Mouse (Mus musculus): ENCODE measurements around the gene Tmem51. TPM values are rescaled to one million over a fixed set of nuclear protein-coding genes. Genes with fewer than 3 reads are reported as not detected.

Tmem51 gene
- polyA plus RNA-seq, 1 experiment from 2014 or later = 26.8 TPM

GRCm38 (mm10) chr4:142066576-142066975, 17.5 kb downstream of the Tmem51 start:
- H3K9me3 ChIP-seq = no peaks in the 10 kb centered on the region
- no peak overlapping the region for H3K4me3 ChIP-seq
- H3K4me2 ChIP-seq = no peak overlapping the region
- no peak overlapping the region for H3K9ac ChIP-seq
- H3K27ac ChIP-seq = no peak overlapping the region
- H3K4me1 ChIP-seq = peaks cover 30% of the 10 kb centered on the region
- no peak for ATAC-seq (ENCODE audit: insufficient number of reproducible peaks, low FRiP score, low TSS enrichment, low read depth)
- H3K27me3 ChIP-seq = no peaks in the 10 kb centered on the region; the same call in 1 of the 2 replicates
- WGBS = 35% methylated on average over 4 of the region's 4 CpGs
- H3K36me3 ChIP-seq = no peaks in the 10 kb centered on the region

DNA sequence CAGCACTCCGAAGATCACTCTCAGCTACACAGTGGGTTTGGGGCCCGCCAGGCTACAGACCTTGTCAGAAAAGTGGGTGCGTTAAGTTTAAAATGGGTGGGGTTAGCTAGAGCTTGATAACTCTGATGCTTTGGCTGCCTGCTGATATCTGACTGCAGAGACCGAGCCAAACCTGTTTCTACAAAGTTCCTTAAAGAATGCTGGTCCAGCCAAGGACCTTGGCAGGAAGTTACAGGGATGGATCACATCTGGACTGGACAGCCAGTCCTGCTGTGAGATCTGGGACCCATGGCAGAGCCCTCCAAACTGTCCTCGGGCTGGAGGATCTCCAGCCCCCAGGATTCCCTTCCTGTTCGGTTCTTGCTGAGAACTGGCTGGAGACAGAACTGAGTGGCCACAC, 18.3 kb downstream of the Tmem51 start:
- Histone ChIP-seq H3K36me3 (no peaks in the 10 kb centered on the region), H3K27ac (peak overlapping the region; percentile 57), H3K27me3 (no peaks in the 10 kb centered on the region; the same call in 1 of the 2 replicates), H3K4me3 (no peak overlapping the region), H3K4me2 (no peak overlapping the region), H3K9ac (no peak overlapping the region), H3K4me1 (peaks cover 30% of the 10 kb centered on the region), H3K9me3 (no peaks in the 10 kb centered on the region)
- ATAC-seq (ENCODE audit: insufficient number of reproducible peaks, low FRiP score, low TSS enrichment, low read depth) = no peak
- WGBS = 41% methylated on average over 6 of the region's 6 CpGs

DNA sequence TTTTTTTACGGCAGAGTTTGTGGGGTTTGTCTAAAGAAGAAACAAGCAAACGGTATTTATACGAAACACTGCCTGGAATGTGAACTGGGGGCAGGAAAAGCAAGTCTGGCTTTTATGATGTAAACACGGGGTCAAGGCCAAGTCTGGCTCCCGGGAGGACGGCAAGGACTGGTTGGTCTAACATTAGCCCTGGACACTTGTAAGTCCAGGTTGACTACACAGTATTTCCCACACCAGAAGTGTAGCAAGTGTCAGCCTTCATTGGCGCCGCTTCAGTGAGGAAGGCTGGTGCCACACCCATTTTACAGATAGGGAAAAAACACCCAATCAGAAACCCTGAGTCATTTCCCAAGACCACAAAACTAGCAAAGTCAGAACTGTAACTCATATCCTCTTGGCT, 18.8 kb downstream of the Tmem51 start:
- H3K9ac ChIP-seq = no peak overlapping the region
- H3K27me3 ChIP-seq = no peaks in the 10 kb centered on the region; the same call in 1 of the 2 replicates
- no peaks in the 10 kb centered on the region for H3K36me3 ChIP-seq
- H3K27ac ChIP-seq = peak overlapping the region; percentile 57
- no peaks in the 10 kb centered on the region for H3K9me3 ChIP-seq
- H3K4me3 ChIP-seq = no peak overlapping the region
- no peak for ATAC-seq (ENCODE audit: insufficient number of reproducible peaks, low FRiP score, low TSS enrichment, low read depth)
- no peak overlapping the region for H3K4me2 ChIP-seq
- H3K4me1 ChIP-seq = peaks cover 33% of the 10 kb centered on the region
- WGBS = 36% methylated on average over 8 of the region's 8 CpGs

DNA sequence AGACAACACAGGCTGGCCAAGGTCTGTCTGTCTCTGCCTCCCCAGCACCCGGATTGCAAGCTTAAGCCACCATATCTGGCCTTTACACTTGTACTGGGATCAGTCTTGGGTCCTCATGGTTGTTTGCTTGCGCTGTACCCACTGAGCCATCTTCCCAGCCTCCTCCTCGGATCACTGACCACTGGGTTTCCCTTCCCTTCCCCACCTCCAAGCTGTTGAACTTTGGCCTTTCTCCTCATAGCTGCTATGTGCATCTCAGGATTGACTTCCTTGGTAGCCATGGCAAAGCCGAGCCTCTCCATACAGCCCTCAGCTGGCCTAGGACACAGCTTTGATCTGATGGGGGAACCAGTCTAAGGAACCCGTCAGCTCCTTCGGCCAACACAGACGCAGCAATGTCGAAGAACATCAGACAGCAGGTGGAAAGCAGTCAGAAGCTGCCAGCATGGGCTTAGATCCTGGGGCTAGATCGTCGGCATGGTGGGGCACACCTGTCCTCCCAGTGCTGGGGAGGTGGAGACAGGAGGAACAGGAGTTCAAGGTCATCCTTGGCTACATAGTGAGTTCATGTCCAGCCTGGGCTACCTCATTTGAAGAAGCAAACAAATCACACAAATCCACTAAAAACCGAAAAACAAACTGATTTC, 19.4 kb downstream of the Tmem51 start:
- Histone ChIP-seq H3K9ac (no peak overlapping the region), H3K36me3 (no peaks in the 10 kb centered on the region), H3K4me3 (no peak overlapping the region), H3K4me1 (peaks cover 36% of the 10 kb centered on the region), H3K27me3 (no peaks in the 10 kb centered on the region; the same call in 1 of the 2 replicates), H3K9me3 (no peaks in the 10 kb centered on the region), H3K4me2 (no peak overlapping the region), H3K27ac (no peak overlapping the region; the same call in 1 of the 2 replicates)
- no peak for ATAC-seq (ENCODE audit: insufficient number of reproducible peaks, low FRiP score, low TSS enrichment, low read depth)
- WGBS = 79% methylated on average over 11 of the region's 11 CpGs

DNA sequence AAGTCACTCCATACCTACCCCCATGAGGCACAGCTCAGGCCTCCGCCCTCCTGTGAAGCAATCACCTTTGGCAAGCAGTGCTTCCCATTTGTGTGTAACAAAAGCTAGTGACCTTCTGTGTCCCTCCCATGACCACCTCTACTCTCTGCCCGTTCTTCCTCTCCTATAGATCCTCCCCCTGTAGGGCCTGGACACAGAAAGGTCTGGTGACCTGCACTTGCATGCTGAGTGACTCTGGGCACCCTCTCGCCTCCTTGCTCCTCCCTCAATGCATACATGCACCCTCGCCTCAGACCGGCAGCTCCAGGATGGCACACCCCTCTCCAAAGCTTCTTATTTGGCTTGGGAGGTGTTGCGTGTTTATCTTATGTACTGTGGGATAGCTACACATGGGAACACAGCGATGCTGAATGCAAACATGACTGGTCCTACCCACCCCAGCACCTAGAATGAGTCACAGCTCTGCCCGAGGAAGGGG, 21.0 kb downstream of the Tmem51 start:
- no peak for ATAC-seq (ENCODE audit: insufficient number of reproducible peaks, low FRiP score, low TSS enrichment, low read depth)
- no peak overlapping the region for H3K4me2 ChIP-seq
- no peaks in the 10 kb centered on the region for H3K27me3 ChIP-seq
- H3K9ac ChIP-seq = no peak overlapping the region
- no peaks in the 10 kb centered on the region for H3K9me3 ChIP-seq
- no peaks in the 10 kb centered on the region for H3K36me3 ChIP-seq
- WGBS = 90% methylated on average over 8 of the region's 8 CpGs
- H3K4me3 ChIP-seq = no peak overlapping the region
- no peak overlapping the region for H3K27ac ChIP-seq
- peaks cover 38% of the 10 kb centered on the region for H3K4me1 ChIP-seq

DNA sequence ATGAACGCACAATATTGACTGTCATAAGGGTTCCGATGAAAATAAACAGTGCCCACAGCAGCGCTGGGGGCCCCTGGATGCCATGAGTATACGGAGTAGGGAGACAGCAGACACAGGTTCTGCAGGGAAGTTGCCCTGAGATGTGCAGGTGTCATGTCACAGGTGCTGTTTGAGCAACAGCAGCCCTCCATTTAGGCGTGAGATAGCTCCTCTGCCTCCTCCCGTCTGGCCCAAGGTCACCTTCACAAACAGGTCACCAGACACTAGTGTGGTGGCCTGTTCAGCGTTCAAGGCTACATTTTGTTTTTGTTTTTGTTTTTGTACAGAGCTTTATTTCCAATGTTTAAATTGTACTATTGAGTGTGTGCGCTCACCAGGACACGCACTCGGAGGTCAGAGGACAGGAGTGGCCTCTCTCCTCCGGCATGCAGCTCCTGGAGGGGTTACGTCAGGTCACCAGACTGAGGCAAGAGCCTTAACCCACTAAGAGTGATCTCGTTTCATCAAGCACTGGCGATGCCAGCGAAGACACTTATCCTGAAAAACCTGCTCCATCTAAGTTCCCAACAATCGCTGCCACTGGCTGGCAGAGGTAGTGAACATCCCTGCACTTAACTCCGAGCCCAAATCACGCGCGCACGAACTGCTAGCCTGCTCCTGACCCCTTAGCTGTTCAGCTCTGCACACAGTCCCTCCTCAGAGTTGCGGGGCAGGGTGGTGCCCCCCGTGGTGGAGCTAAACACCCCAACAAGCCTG, 22.4 kb downstream of the Tmem51 start:
- H3K9ac ChIP-seq = no peak overlapping the region
- H3K4me3 ChIP-seq = no peak overlapping the region
- no peaks in the 10 kb centered on the region for H3K9me3 ChIP-seq
- no peaks in the 10 kb centered on the region for H3K36me3 ChIP-seq
- no peak for ATAC-seq (ENCODE audit: insufficient number of reproducible peaks, low FRiP score, low TSS enrichment, low read depth)
- peaks cover 46% of the 10 kb centered on the region for H3K4me1 ChIP-seq
- H3K27ac ChIP-seq = no peak overlapping the region
- H3K27me3 ChIP-seq = no peaks in the 10 kb centered on the region
- no peak overlapping the region for H3K4me2 ChIP-seq
- 70% methylated on average over 23 of the region's 23 CpGs for WGBS

GRCm38 (mm10) chr4:142060455-142061378, 23.4 kb downstream of the Tmem51 start:
- no peaks in the 10 kb centered on the region for H3K27me3 ChIP-seq
- no peak overlapping the region for H3K4me2 ChIP-seq
- H3K4me1 ChIP-seq = peaks cover 38% of the 10 kb centered on the region
- WGBS = 36% methylated on average over 18 of the region's 18 CpGs
- no peak; the same call in 1 of the 2 replicates for ATAC-seq (ENCODE audit: insufficient number of reproducible peaks, low FRiP score, low TSS enrichment, low read depth)
- no peak overlapping the region for H3K27ac ChIP-seq
- no peaks in the 10 kb centered on the region for H3K9me3 ChIP-seq
- H3K4me3 ChIP-seq = no peak overlapping the region
- no peaks in the 10 kb centered on the region for H3K36me3 ChIP-seq
- no peak overlapping the region for H3K9ac ChIP-seq

- H3K4me1 ChIP-seq = peaks cover 29% of the 10 kb centered on the region
- H3K4me2 ChIP-seq = no peak overlapping the region
- ATAC-seq (ENCODE audit: insufficient number of reproducible peaks, low FRiP score, low TSS enrichment, low read depth) = no peak
- no peaks in the 10 kb centered on the region for H3K27me3 ChIP-seq
- WGBS = 83% methylated on average over 8 of the region's 8 CpGs
- H3K4me3 ChIP-seq = no peak overlapping the region
- H3K9me3 ChIP-seq = no peaks in the 10 kb centered on the region
- H3K9ac ChIP-seq = no peak overlapping the region
- H3K27ac ChIP-seq = no peak overlapping the region; the same call in 1 of the 2 replicates
- no peaks in the 10 kb centered on the region for H3K36me3 ChIP-seq
These were observed 24.3 kb downstream of the Tmem51 start for GRCm38 (mm10) chr4:142059841-142060193.

GRCm38 (mm10) chr4:142059113-142059840, 24.8 kb downstream of the Tmem51 start:
- Histone ChIP-seq H3K4me1 (peaks cover 29% of the 10 kb centered on the region), H3K4me3 (no peak overlapping the region), H3K36me3 (no peaks in the 10 kb centered on the region), H3K9ac (no peak overlapping the region), H3K9me3 (no peaks in the 10 kb centered on the region), H3K27me3 (no peaks in the 10 kb centered on the region), H3K27ac (no peak overlapping the region), H3K4me2 (no peak overlapping the region)
- WGBS = 79% methylated on average over 13 of the region's 13 CpGs
- ATAC-seq (ENCODE audit: insufficient number of reproducible peaks, low FRiP score, low TSS enrichment, low read depth) = no peak

DNA sequence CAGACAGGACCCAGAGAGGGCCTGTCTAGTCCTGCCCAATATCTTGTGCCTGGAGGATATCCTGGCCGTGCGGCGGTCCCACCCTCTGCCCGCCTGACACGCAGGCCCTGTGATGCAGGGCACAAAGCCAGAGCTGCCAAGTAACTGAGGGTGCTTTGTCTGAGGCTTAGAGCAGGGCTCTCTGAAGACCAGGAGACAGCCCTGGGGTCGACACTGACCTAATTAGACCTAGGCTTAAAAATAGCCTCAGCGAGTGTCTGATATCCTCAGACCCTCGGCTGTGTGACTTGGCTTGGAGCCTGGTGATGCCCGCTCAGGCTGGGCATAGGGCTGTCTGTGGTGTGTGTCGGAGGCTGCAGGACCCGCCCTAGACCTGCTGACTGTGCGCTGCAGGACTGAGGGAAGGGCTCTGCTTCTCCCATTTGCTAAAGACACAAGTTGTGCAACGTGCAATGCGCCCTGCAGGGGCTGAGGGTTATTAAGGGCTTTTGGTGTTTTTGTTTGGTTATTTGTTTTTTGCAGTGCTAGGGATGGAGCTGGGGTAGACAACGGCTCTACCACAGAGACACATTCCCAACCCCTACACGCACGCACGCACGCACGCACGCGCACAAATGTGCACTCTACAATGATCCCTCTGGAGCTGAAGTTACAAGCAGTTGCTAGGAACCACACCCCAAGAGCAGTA, 26.4 kb downstream of the Tmem51 start:
- H3K4me3 ChIP-seq = no peak overlapping the region
- WGBS = 70% methylated on average over 22 of the region's 22 CpGs
- no peaks in the 10 kb centered on the region for H3K27me3 ChIP-seq
- H3K9me3 ChIP-seq = no peaks in the 10 kb centered on the region
- no peak for ATAC-seq (ENCODE audit: insufficient number of reproducible peaks, low FRiP score, low TSS enrichment, low read depth)
- H3K4me2 ChIP-seq = no peak overlapping the region
- H3K36me3 ChIP-seq = no peaks in the 10 kb centered on the region
- peaks cover 37% of the 10 kb centered on the region for H3K4me1 ChIP-seq
- H3K27ac ChIP-seq = peak overlapping the region; percentile 54; the same call in 1 of the 2 replicates
- H3K9ac ChIP-seq = no peak overlapping the region

GRCm38 (mm10) chr4:142055600-142055999, 28.5 kb downstream of the Tmem51 start:
- no peaks in the 10 kb centered on the region for H3K9me3 ChIP-seq
- no peak for ATAC-seq (ENCODE audit: insufficient number of reproducible peaks, low FRiP score, low TSS enrichment, low read depth)
- H3K4me3 ChIP-seq = no peak overlapping the region
- H3K9ac ChIP-seq = no peak overlapping the region
- no peak overlapping the region for H3K4me2 ChIP-seq
- no peaks in the 10 kb centered on the region for H3K27me3 ChIP-seq
- H3K27ac ChIP-seq = no peak overlapping the region
- no peaks in the 10 kb centered on the region for H3K36me3 ChIP-seq
- 73% methylated on average over 8 of the region's 8 CpGs for WGBS
- peaks cover 33% of the 10 kb centered on the region for H3K4me1 ChIP-seq

Measured in limb, embryonic 15.5 days (tissue).